Mouse (Mus musculus) liver (tissue): Measurements from ENCODE around the gene Plpp1.

Experiments
- DNase-seq: peaks from one replicate; pipeline ENCODE4 v3.0.0-alpha.2; 2020; ENCODE audit warnings: mixed read lengths

Plpp1 gene

GRCm38 (mm10) chr13:112773991-112774675 lies 26.5 kb upstream of the Plpp1 start:
- no peak for DNase-seq

GRCm38 (mm10) chr13:112775856-112776255 lies 24.7 kb upstream of the Plpp1 start:
- no peak for DNase-seq

GRCm38 (mm10) chr13:112778407-112778806 lies 22.2 kb upstream of the Plpp1 start:
- no peak for DNase-seq

- no peak for DNase-seq
Measured at GRCm38 (mm10) chr13:112785305-112785704, 15.3 kb upstream of the Plpp1 start.

GRCm38 (mm10) chr13:112786142-112786541 lies 14.4 kb upstream of the Plpp1 start:
- DNase-seq = no peak

- DNase-seq = no peak
Measured at GRCm38 (mm10) chr13:112786942-112787533, 13.6 kb upstream of the Plpp1 start.

GRCm38 (mm10) chr13:112790774-112791173 lies 9.8 kb upstream of the Plpp1 start:
- no peak for DNase-seq

- no peak for DNase-seq
Measured at GRCm38 (mm10) chr13:112791906-112792305, 8.7 kb upstream of the Plpp1 start.

GRCm38 (mm10) chr13:112798243-112798952 lies 2.2 kb upstream of the Plpp1 start:
- no peak for DNase-seq

GRCm38 (mm10) chr13:112798953-112799305 lies 1.7 kb upstream of the Plpp1 start:
- DNase-seq = no peak

- no peak for DNase-seq
Measured at GRCm38 (mm10) chr13:112799721-112800241, 811 bp upstream of the Plpp1 start.

GRCm38 (mm10) chr13:112801381-112802004 lies 901 bp downstream of the Plpp1 start:
- peak; percentile 46 for DNase-seq

GRCm38 (mm10) chr13:112803106-112803505 lies 2.5 kb downstream of the Plpp1 start:
- DNase-seq = no peak

- no peak for DNase-seq
Measured at GRCm38 (mm10) chr13:112803661-112804060, 3.1 kb downstream of the Plpp1 start.

GRCm38 (mm10) chr13:112805529-112805928 lies 4.9 kb downstream of the Plpp1 start:
- no peak for DNase-seq

GRCm38 (mm10) chr13:112807936-112808667 lies 7.5 kb downstream of the Plpp1 start:
- DNase-seq = peak; percentile 87

- DNase-seq = no peak
Measured at GRCm38 (mm10) chr13:112809504-112810247, 9.1 kb downstream of the Plpp1 start.

- DNase-seq = no peak
Measured at GRCm38 (mm10) chr13:112810248-112810645, 9.7 kb downstream of the Plpp1 start.

GRCm38 (mm10) chr13:112810751-112811150 lies 10.2 kb downstream of the Plpp1 start:
- DNase-seq = no peak

- no peak for DNase-seq
Measured at GRCm38 (mm10) chr13:112811708-112812403, 11.3 kb downstream of the Plpp1 start.

- DNase-seq = no peak
Measured at GRCm38 (mm10) chr13:112815996-112816395, 15.4 kb downstream of the Plpp1 start.
